Mouse (Mus musculus) activated CD4-positive, CD25-positive, alpha-beta regulatory T cell, adult 9 weeks (primary cell): ENCODE results near the gene Aldh1a1. TPM values are rescaled to one million over a fixed set of nuclear protein-coding genes. Genes with fewer than 3 reads are reported as not detected.

Experiments used
- polyA plus RNA-seq: library from polyadenylated mRNA; unstranded; fragments of 100-300 nt; shearing (Covaris generic); gene quantifications from one replicate; pipeline ENCODE4 v1.2.1, GENCODE M21; 2017

Gene Aldh1a1
- 0.13 TPM for polyA plus RNA-seq

GRCm38 (mm10) chr19:20492491-20492890, at the start of gene Aldh1a1:
Gene Aldh1a1 (plus strand): TSS chr19:20492715.

Other genes starting within 250 kb of the Aldh1a1 start
- gene Anxa1, start 101.8 kb upstream of the Aldh1a1 start, polyA plus RNA-seq = 4.5 TPM
- gene Aldh1a7, start 234.8 kb downstream of the Aldh1a1 start, polyA plus RNA-seq = not detected